Mouse (Mus musculus): Measurements from ENCODE around the gene Fance. TPM values are rescaled to one million over a fixed set of nuclear protein-coding genes. Genes with fewer than 3 reads are reported as not detected.

The Fance gene
- polyA plus RNA-seq, 1 experiment from 2014 or later = 28.0 TPM

DNA sequence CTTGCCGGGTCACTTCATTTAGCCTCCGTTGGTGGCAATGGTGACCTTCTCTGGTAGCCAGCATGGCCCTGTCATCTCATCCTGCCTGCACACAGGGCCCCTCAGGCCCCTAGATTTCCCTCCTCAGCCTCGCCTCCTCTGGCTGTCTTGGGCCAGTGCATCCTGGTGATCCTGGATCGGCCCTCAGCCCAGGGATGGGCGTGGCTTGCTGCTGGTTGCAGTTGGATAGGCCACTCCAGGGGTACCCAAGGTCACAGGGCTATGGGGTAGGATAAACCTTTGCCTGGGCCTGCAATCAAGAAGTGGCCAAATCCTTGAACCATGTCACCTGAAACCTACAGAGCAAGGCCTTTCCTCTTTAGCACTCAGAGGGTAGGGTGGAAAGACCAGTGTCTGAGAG lies 26.4 kb upstream of the Fance start:
- WGBS = 46% methylated on average over 5 of the region's 5 CpGs
- DNase-seq (ENCODE audit: low spot score) (no peak), ATAC-seq (replicated peaks; ENCODE audit: low FRiP score) (no peak)
- no peaks in the 10 kb centered on the region for H3K36me3 ChIP-seq (ENCODE audit: control insufficient read depth, insufficient read depth, low read length)
- H3K9me3 ChIP-seq (ENCODE audit: control insufficient read depth, low read length) = no peaks in the 10 kb centered on the region
- no peak overlapping the region for H3K27ac ChIP-seq (ENCODE audit: low read depth, low read length)
- H3K4me2 ChIP-seq (ENCODE audit: low read depth, low read length, severe bottlenecking) = no peak overlapping the region
- no peaks in the 10 kb centered on the region for H3K4me1 ChIP-seq (replicated peaks; ENCODE audit: control insufficient read depth, insufficient read depth, low read length)
- H3K27me3 ChIP-seq (ENCODE audit: control insufficient read depth, insufficient read depth, low read length) = no peaks in the 10 kb centered on the region
- H3K4me3 ChIP-seq (ENCODE audit: low read depth, low read length) = no peak overlapping the region
- H3K9ac ChIP-seq (ENCODE audit: low read length) = no peak overlapping the region

DNA sequence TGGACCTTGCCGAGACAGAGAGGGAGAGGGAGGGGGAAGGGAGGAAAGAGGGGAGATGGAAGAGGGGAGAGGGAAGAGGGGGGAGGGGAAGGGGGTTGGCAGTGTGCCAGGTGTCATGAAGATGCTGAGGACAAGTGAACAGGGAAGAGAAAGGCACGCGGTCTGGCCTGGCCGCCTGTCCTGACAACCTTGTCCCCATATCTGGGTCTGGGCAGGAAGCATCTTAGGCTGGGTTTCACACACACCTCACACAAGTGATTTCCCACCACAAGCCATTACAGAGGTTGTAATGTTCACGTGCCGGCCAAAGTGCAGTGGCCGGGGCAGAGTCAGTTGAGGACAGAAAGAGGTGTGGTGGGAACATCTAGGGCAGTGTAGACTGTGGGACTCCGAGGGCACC lies 25.7 kb upstream of the Fance start:
- Histone ChIP-seq H3K27ac (ENCODE audit: low read depth, low read length) (no peak overlapping the region), H3K27me3 (ENCODE audit: control insufficient read depth, insufficient read depth, low read length) (no peaks in the 10 kb centered on the region), H3K9ac (ENCODE audit: low read length) (no peak overlapping the region), H3K9me3 (ENCODE audit: control insufficient read depth, low read length) (no peaks in the 10 kb centered on the region), H3K4me2 (ENCODE audit: low read depth, low read length, severe bottlenecking) (no peak overlapping the region), H3K4me1 (replicated peaks; ENCODE audit: control insufficient read depth, insufficient read depth, low read length) (no peaks in the 10 kb centered on the region), H3K4me3 (ENCODE audit: low read depth, low read length) (no peak overlapping the region), H3K36me3 (ENCODE audit: control insufficient read depth, insufficient read depth, low read length) (no peaks in the 10 kb centered on the region)
- WGBS = 85% methylated on average over 8 of the region's 8 CpGs
- ATAC-seq (replicated peaks; ENCODE audit: low FRiP score) (no peak), DNase-seq (ENCODE audit: low spot score) (no peak)

DNA sequence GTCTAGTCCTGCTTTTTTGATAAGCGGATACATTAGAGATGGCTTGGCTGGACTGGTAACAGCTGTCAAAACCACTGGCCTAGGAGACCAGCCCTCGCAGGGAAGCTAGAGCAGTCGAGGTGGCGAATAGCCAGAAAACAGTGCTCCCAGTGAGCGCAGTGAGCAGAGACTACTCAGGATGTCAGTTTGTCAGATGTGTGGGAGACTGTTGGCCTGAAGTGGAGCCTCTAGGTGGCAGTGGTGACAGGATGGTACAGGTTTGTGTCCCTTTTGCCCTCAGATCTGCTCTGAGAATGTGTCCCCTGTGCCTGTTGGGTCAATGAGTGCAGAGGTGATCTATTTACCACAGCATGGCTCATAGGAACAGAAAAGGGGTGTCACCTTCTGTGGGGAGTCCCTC lies 25.3 kb upstream of the Fance start:
- DNase-seq (ENCODE audit: low spot score) = no peak
- no peak overlapping the region for H3K9ac ChIP-seq (ENCODE audit: low read length)
- no peaks in the 10 kb centered on the region for H3K36me3 ChIP-seq (ENCODE audit: control insufficient read depth, insufficient read depth, low read length)
- 79% methylated on average over 5 of the region's 5 CpGs for WGBS
- no peaks in the 10 kb centered on the region for H3K4me1 ChIP-seq (replicated peaks; ENCODE audit: control insufficient read depth, insufficient read depth, low read length)
- no peaks in the 10 kb centered on the region for H3K27me3 ChIP-seq (ENCODE audit: control insufficient read depth, insufficient read depth, low read length)
- no peak overlapping the region for H3K27ac ChIP-seq (ENCODE audit: low read depth, low read length)
- no peak overlapping the region for H3K4me2 ChIP-seq (ENCODE audit: low read depth, low read length, severe bottlenecking)
- no peak overlapping the region for H3K4me3 ChIP-seq (ENCODE audit: low read depth, low read length)
- H3K9me3 ChIP-seq (ENCODE audit: control insufficient read depth, low read length) = no peaks in the 10 kb centered on the region
- ATAC-seq (replicated peaks; ENCODE audit: low FRiP score) = no peak

DNA sequence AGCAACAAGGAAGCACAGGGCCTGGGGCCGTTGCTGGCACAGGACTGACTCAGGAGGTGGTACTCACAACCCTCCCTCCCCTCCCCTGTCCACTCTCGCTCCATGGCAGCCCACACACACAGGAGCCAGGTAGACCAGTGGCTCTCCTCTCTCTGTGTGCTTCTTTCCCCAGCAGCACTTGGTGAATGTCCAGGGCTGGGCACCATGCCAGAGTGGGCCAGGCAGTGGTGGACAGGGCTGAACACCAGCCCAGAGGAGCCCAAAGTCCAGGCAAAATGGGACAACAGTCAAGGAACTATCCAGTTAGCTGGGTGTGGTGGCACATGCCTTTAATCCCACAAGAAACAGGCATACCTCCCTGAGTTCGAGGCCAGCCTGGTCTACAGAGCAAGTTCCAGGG lies 23.1 kb upstream of the Fance start:
- no peaks in the 10 kb centered on the region for H3K9me3 ChIP-seq (ENCODE audit: control insufficient read depth, low read length)
- WGBS = 71% methylated on average over 3 of the region's 3 CpGs
- H3K27ac ChIP-seq (ENCODE audit: low read depth, low read length) = no peak overlapping the region
- H3K36me3 ChIP-seq (ENCODE audit: control insufficient read depth, insufficient read depth, low read length) = no peaks in the 10 kb centered on the region
- H3K4me1 ChIP-seq (replicated peaks; ENCODE audit: control insufficient read depth, insufficient read depth, low read length) = no peaks in the 10 kb centered on the region; the same call in 1 of the 2 replicates
- H3K4me3 ChIP-seq (ENCODE audit: low read depth, low read length) = no peak overlapping the region
- no peak overlapping the region for H3K4me2 ChIP-seq (ENCODE audit: low read depth, low read length, severe bottlenecking)
- ATAC-seq (replicated peaks; ENCODE audit: low FRiP score) (no peak), DNase-seq (ENCODE audit: low spot score) (no peak)
- H3K9ac ChIP-seq (ENCODE audit: low read length) = no peak overlapping the region
- H3K27me3 ChIP-seq (ENCODE audit: control insufficient read depth, insufficient read depth, low read length) = no peaks in the 10 kb centered on the region

DNA sequence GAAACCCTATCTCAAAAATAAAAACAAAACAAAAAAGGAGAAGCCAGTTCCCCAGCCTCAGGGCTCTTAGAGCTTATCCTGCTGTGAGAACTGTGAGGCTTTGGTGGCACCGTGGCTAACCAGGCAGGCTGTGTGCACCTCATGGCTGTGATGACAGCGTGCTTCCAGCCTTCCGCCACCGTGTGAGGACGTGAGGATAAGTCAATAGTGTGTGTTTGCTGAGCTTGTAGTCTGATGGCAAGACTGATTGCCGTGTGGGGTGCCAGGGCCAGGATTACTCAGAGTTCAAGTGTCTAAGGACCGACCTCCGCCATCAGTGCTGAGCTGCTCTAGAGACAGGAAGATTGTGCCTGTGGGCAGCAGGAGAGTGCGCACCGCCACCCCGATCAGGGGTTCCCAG lies 22.6 kb upstream of the Fance start:
- H3K4me1 ChIP-seq (replicated peaks; ENCODE audit: control insufficient read depth, insufficient read depth, low read length) = no peaks in the 10 kb centered on the region; the same call in 1 of the 2 replicates
- no peaks in the 10 kb centered on the region for H3K36me3 ChIP-seq (ENCODE audit: control insufficient read depth, insufficient read depth, low read length)
- DNase-seq (ENCODE audit: low spot score) (no peak), ATAC-seq (replicated peaks; ENCODE audit: low FRiP score) (no peak)
- 90% methylated on average over 11 of the region's 11 CpGs for WGBS
- H3K4me2 ChIP-seq (ENCODE audit: low read depth, low read length, severe bottlenecking) = no peak overlapping the region
- no peaks in the 10 kb centered on the region for H3K9me3 ChIP-seq (ENCODE audit: control insufficient read depth, low read length)
- no peak overlapping the region for H3K4me3 ChIP-seq (ENCODE audit: low read depth, low read length)
- no peak overlapping the region for H3K27ac ChIP-seq (ENCODE audit: low read depth, low read length)
- no peaks in the 10 kb centered on the region for H3K27me3 ChIP-seq (ENCODE audit: control insufficient read depth, insufficient read depth, low read length)
- no peak overlapping the region for H3K9ac ChIP-seq (ENCODE audit: low read length)

DNA sequence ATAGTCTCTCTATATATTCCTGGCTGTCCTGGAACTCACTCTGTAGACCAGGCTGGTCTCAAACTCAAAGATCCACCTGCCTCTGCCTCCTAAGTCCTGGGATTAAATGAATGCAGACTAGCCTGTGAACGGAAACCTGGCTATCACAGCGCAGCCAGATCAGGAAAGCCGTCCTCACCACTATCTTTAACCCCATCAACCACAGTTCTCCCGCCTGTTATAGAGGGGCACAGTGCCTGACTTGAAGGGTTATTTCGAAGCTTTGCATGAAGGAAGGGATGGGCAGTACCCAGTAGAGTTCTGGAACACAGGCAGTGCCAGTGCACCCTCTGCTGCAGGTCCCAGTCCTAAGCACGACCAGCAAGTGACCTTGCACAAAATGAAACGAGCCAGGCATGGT lies 22.0 kb upstream of the Fance start:
- Histone ChIP-seq H3K9me3 (ENCODE audit: control insufficient read depth, low read length) (no peaks in the 10 kb centered on the region), H3K4me3 (ENCODE audit: low read depth, low read length) (no peak overlapping the region), H3K9ac (ENCODE audit: low read length) (no peak overlapping the region), H3K4me2 (ENCODE audit: low read depth, low read length, severe bottlenecking) (no peak overlapping the region), H3K36me3 (ENCODE audit: control insufficient read depth, insufficient read depth, low read length) (no peaks in the 10 kb centered on the region), H3K4me1 (replicated peaks; ENCODE audit: control insufficient read depth, insufficient read depth, low read length) (no peaks in the 10 kb centered on the region; the same call in 1 of the 2 replicates), H3K27ac (ENCODE audit: low read depth, low read length) (no peak overlapping the region), H3K27me3 (ENCODE audit: control insufficient read depth, insufficient read depth, low read length) (no peaks in the 10 kb centered on the region)
- WGBS = 82% methylated on average over 7 of the region's 7 CpGs
- DNase-seq (ENCODE audit: low spot score) = no peak
- ATAC-seq (replicated peaks; ENCODE audit: low FRiP score) = no peak

DNA sequence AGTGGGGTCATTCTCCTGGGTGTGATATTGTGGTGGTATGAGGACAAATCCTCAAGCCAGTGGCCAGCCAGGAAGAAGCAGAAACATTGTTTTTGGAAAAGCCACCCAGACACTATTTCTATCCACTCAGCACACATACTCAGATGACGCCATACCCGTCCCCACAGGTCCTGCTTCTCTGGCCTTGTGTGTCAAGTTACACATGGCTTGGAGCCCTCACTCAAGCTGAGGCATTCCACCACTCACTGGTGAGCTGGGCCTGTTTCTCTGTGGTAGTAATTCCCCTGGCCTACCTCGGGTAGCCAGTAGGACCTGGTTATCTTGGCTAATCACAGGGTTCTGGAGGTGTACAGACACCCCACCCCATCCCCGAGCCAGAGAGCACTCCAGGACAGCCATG lies 19.6 kb upstream of the Fance start:
- no peak for DNase-seq (ENCODE audit: low spot score)
- no peak for ATAC-seq (replicated peaks; ENCODE audit: low FRiP score)
- no peak overlapping the region for H3K4me2 ChIP-seq (ENCODE audit: low read depth, low read length, severe bottlenecking)
- 74% methylated on average over 4 of the region's 4 CpGs for WGBS
- H3K4me1 ChIP-seq (replicated peaks; ENCODE audit: control insufficient read depth, insufficient read depth, low read length) = no peaks in the 10 kb centered on the region; the same call in 1 of the 2 replicates
- no peaks in the 10 kb centered on the region for H3K27me3 ChIP-seq (ENCODE audit: control insufficient read depth, insufficient read depth, low read length)
- no peaks in the 10 kb centered on the region for H3K9me3 ChIP-seq (ENCODE audit: control insufficient read depth, low read length)
- H3K4me3 ChIP-seq (ENCODE audit: low read depth, low read length) = no peak overlapping the region
- H3K27ac ChIP-seq (ENCODE audit: low read depth, low read length) = no peak overlapping the region
- H3K36me3 ChIP-seq (ENCODE audit: control insufficient read depth, insufficient read depth, low read length) = no peaks in the 10 kb centered on the region
- H3K9ac ChIP-seq (ENCODE audit: low read length) = no peak overlapping the region

DNA sequence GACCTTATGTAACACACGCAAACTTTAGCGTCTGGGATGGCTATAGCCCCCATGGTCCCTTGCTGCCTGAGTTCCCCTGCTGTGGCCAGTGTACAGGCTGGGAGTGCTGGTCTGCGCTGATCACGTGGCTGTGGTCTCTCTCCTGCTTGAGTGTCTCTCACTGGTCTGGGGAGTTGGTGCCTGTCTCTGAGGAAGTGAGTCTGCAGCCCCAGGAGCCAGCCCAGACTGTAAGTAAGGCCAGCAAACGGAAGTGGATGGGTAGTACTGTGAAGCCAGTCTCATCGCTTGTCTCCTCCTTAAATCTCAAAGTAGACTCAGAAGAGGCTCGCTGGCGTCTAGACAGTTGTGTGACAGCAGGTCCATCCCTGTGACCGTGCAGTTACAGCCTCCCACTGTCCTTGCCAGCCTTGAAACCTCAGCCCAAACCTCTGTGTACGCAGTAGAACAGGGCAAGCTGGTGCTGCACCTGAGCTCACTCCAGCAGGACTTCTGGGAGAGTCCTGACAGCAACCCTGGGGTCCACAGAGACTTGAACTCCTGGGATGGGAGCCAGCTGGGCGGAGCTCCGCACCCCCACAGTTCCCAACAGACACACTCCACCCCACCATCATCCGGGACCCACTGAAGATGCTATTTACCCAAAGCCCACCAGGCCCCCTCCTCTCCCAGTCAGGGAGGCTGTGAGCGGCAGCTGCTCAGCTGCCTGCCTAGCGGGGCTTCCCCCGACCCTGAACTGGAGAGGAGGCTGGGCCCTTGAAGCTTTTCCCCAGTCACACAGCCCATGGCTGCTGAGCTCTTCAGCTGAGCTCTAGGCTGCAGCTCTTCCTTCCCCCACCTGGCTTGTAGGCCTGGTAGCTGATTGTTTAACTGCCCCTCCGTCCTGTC lies 18.6 kb upstream of the Fance start:
- H3K27me3 ChIP-seq (ENCODE audit: control insufficient read depth, insufficient read depth, low read length) = no peaks in the 10 kb centered on the region
- WGBS = 80% methylated on average over 17 of the region's 17 CpGs
- no peak for ATAC-seq (replicated peaks; ENCODE audit: low FRiP score)
- H3K4me2 ChIP-seq (ENCODE audit: low read depth, low read length, severe bottlenecking) = no peak overlapping the region
- no peaks in the 10 kb centered on the region; the same call in 1 of the 2 replicates for H3K4me1 ChIP-seq (replicated peaks; ENCODE audit: control insufficient read depth, insufficient read depth, low read length)
- H3K27ac ChIP-seq (ENCODE audit: low read depth, low read length) = no peak overlapping the region
- no peak overlapping the region for H3K4me3 ChIP-seq (ENCODE audit: low read depth, low read length)
- DNase-seq (ENCODE audit: low spot score) = no peak
- no peaks in the 10 kb centered on the region for H3K36me3 ChIP-seq (ENCODE audit: control insufficient read depth, insufficient read depth, low read length)
- H3K9me3 ChIP-seq (ENCODE audit: control insufficient read depth, low read length) = no peaks in the 10 kb centered on the region
- H3K9ac ChIP-seq (ENCODE audit: low read length) = no peak overlapping the region

DNA sequence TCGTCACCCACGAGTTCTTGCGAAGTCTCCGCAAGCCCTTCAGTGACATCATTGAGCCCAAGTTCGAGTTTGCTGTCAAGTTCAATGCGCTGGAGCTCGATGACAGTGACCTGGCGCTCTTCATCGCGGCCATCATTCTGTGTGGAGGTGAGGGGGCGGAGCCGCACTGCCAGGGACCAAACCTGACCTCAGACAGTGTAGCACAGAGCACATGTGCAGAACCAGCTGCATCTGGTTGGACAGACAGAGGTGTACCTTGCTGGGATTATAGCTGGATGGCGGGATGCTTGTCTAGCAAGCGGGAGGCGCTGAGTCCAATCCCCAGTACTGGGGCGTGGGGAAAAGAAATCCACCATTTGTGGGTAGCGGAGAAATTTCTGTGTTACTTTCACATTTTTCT lies 14.4 kb upstream of the Fance start:
- ATAC-seq (replicated peaks; ENCODE audit: low FRiP score) = no peak
- Histone ChIP-seq H3K9me3 (ENCODE audit: control insufficient read depth, low read length) (no peaks in the 10 kb centered on the region), H3K27ac (ENCODE audit: low read depth, low read length) (no peak overlapping the region), H3K27me3 (ENCODE audit: control insufficient read depth, insufficient read depth, low read length) (no peaks in the 10 kb centered on the region), H3K36me3 (ENCODE audit: control insufficient read depth, insufficient read depth, low read length) (no peaks in the 10 kb centered on the region), H3K9ac (ENCODE audit: low read length) (no peak overlapping the region), H3K4me1 (replicated peaks; ENCODE audit: control insufficient read depth, insufficient read depth, low read length) (no peaks in the 10 kb centered on the region; the same call in 1 of the 2 replicates), H3K4me3 (ENCODE audit: low read depth, low read length) (no peak overlapping the region), H3K4me2 (ENCODE audit: low read depth, low read length, severe bottlenecking) (no peak overlapping the region)
- 95% methylated on average over 17 of the region's 17 CpGs for WGBS
- no peak for DNase-seq (ENCODE audit: low spot score)

Data from forebrain, embryonic 11.5 days (tissue).